Mouse (Mus musculus): ENCODE measurements around the gene Gm28038.

Gene Gm28038

GRCm38 (mm10) chr2:30256616-30257350 lies 24.1 kb upstream of the Gm28038 start:
- no peak for DNase-seq (ENCODE audit: low spot score in 2 of 2)

DNA sequence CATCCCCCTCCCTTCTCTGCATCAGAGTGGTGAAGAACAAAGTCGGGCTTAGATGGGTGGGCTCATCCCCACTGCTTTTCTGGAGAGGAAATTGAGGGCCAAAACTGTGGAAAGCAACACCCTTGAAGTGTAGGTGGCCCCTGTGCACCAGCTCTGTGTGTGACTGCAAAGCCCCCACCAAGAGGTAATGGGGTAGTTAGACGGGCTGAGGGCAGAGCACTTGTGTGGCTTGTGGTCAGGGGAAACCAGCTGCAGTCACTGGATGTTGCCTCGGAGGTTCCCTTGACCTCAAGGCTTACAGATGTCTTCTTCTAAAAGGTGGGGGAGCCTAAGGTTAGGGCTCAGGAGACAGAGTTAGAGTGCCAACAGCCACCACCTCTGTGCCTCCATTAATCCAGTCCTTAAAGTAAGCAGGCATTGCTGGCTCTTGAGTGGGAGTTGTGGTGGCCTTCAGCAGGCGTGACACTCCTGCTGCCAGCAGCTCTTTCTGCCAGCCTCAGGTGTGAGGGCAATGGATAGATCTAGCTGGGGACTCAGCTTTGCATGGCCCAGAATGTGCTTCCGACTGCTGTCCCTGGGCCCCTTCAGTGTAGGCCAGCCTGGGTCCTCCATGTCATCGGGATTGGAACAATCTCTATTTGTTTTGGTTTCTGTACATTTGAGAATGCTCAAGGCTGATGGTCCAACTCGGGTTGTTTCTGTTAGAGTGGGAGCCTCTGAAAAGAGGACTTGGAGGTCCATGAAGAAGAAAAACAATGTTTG lies 23.0 kb upstream of the Gm28038 start:
- peak; percentile 44 to 65 for DNase-seq (ENCODE audit: low spot score in 2 of 2)

- peak in 1 of 2 experiments; percentile 27 for DNase-seq (ENCODE audit: low spot score in 2 of 2)
Observed at GRCm38 (mm10) chr2:30258600-30258999, 22.2 kb upstream of the Gm28038 start.

DNA sequence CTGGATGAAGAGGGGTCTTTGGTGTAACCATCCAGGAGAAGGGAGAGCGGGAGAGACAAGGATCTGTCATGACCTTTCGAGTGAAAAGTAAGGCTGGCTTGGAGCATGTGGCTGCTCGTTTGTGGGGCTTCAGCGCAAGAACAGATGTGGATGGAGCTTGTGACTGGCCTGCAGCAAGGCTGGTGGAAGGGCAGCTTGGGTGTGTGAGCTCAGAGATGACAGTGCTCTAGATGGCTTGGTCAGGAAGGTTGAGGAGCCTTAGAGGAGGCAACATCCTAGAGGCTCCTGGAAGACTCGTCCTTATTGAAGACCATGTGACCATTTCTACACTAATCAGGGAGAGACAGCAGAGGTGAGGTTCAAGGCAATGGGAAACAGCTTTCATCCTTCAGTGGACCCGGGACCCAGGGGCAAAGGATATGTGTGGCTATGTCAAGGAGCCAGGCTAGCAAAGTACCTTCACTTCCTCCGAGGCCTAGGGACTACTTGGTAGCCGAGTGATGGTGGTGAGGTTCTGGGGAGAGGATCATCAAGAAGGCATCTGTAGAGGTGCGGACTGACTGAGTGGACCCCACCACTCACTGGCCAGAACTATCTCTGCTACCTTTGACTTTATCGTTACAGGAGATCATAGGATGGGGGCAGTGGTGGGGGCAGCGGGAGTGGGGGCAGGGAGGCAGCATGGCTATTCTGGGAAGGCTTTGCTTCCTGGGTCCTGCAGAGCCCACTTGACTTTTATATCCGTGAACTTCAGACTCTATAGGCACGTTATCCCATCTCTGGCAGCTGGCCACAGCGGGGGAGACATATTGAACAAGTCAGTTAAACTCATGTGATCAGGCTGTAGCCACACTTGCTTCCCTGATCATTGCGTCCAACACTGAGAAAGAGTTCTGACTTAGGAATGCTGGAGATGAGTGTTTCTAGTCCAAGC lies 21.4 kb upstream of the Gm28038 start:
- no peak for DNase-seq (ENCODE audit: low spot score in 2 of 2)

- no peak for DNase-seq (ENCODE audit: low spot score in 2 of 2)
Observed at GRCm38 (mm10) chr2:30261064-30261736, 19.6 kb upstream of the Gm28038 start.

- DNase-seq (ENCODE audit: low spot score in 2 of 2): no peak
Observed at GRCm38 (mm10) chr2:30261921-30262839, 18.7 kb upstream of the Gm28038 start.

DNA sequence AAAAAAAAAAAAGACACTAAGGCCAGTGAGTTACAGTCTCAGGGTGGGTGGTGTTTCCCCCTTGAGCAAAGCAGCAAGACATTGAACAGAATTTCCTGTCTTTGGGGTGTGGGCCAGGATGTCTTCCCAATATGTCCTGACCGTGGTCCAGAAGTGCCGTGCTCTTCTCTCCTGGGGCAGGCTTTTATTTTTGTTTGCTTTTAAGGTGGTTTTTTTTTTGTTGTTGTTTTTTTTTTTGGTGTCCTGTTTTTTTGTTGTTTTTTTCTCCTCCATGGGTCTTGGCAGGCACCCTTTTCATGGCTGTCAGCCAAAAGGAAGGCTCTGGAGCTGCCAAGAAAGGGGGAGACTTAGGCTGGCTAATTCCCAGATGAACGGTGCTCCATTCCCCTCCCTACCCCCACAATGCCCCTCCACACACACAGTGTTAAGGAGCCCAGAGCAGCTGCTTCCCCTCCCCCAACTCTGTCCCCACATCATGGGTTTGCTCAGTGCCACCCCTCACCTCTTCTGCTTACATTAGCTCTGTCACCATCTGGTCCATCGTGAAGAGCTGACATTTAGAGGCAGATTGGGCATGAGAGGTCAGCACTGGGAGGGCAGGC lies 17.9 kb upstream of the Gm28038 start:
- no peak for DNase-seq (ENCODE audit: low spot score in 2 of 2)

DNA sequence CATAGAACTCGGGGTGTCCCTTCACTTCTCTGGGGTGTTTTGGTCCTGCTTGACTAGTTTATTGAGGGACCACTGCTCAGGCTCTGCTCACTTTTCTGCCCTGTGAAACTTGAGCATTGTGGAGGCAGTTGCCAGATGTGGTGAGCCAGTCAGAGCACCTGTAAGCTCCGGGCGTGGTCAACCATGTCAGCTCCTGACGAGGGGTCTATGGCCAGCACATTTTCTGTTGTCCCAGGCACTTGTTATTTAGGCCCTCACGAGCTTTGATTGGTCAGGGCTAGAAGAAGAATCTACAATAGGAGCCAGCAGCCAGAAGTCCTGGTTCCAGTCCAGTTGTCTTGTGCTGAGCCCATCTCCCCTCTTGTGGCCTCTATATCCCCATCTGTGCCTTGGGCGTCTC lies 17.0 kb upstream of the Gm28038 start:
- no peak for DNase-seq (ENCODE audit: low spot score in 2 of 2)

- DNase-seq (ENCODE audit: low spot score in 2 of 2): no peak
Observed at GRCm38 (mm10) chr2:30264671-30265519, 15.9 kb upstream of the Gm28038 start.

DNA sequence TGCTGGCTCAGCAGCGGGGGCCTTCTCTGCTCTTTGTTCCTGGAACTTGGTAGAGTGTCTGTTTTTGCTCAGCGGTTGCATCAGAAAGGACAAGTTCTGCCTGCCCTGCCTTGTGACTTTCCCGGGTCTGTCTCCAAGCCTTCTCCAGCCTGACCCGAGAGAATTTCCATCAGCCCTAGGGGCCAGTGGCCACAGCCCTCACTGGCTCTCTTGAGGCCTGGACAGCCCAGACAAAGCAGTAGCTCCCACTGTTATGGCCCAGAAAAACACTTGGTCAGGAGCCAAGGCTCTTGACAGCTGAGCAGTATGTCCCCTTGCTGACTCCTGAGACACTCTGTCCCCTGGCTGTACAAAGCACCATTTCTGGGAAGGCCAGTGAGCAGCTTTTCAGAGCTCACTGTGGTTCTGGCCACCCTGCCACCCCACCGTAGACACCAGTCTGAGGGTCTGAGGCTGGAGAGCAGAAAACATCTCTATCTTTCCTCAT lies 15.0 kb upstream of the Gm28038 start, which contains the start of gene Phyhd1:
Phyhd1 (plus strand) TSS at position 437 of the 487 bp plus-strand sequence.
- DNase-seq (ENCODE audit: low spot score in 2 of 2): no peak

GRCm38 (mm10) chr2:30266392-30266941 lies 14.4 kb upstream of the Gm28038 start:
- no peak for DNase-seq (ENCODE audit: low spot score in 2 of 2)

DNA sequence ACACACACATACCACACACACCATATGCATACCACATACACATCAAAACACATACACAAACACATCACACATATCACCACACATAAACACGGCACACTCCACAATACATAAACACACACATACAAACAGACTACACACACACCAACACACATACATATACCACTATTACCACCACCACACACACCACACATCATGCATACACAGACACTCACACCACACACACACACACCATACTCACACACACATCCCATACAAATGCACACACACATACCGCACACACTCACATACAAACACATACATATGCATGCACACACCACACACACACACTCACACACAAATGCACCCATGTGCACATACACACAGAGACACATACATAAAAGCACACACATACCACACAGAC lies 13.4 kb upstream of the Gm28038 start:
- no peak for DNase-seq (ENCODE audit: low spot score in 2 of 2)

DNA sequence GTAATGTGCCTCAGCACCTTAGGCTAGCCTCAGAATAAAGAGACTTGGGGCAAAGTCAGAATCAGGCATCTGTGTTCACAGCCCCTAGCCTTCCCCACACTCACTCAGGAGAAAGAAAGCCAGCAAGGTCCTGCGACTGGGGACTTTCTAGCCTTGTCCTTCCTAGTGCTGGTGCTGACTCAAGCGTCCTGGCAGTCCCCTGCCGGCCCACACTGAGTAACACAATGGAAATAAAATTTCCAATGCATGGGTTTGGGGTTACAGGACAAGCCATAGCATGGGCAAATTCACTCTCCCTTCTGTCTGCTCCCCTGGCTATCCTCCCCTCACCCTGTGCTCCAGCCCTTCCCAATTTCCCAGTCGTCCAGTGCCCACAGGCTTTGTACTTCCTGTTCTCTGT lies 12.5 kb upstream of the Gm28038 start:
- DNase-seq (ENCODE audit: low spot score in 2 of 2): no peak

GRCm38 (mm10) chr2:30269241-30269990 lies 11.4 kb upstream of the Gm28038 start:
- DNase-seq (ENCODE audit: low spot score in 2 of 2): no peak

GRCm38 (mm10) chr2:30270134-30270533 lies 10.7 kb upstream of the Gm28038 start:
- peak; percentile 54 to 62 for DNase-seq (ENCODE audit: low spot score in 2 of 2)

DNA sequence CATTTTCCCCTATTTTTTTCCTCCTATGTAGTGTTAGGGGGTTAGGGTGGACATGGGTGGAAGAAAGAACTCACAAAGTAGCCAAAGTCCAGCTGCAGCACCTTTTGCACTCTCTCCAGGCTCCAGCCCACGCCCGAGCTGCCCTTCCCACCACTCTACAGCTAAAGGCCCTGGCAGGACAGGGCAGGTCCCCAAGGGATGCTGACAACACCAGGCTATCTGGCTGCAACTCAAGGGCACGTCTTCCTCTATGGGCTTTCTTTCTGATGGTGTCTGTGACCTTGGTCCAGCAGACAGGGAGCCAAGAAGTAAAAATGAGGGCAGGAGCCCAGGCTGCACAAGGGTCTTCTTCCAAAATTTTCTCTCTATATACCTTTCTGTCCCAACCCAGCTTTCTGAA lies 808 bp downstream of the Gm28038 start:
- DNase-seq (ENCODE audit: low spot score in 2 of 2): no peak

- DNase-seq (ENCODE audit: low spot score in 2 of 2): no peak
Observed at GRCm38 (mm10) chr2:30283193-30283592, 2.4 kb downstream of the Gm28038 start.

DNA sequence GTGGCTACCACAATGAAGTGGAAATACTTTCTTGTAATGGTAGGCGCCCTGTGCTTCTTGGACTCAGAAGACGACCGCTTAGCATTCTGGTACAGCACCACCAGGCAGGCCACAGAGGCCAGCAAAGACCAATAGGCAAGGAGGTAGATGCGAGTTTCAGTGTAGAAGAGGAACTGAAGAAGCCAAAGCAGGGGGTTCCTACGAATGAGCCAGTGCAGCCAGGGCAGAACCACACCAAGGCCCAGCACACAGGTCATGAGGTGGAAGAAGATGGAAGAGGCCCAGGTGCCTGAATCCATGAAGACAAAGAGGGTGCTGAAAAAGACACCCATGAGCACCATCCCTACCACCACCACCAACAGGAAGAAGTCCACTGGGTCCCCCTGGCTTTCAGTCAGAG lies 4.2 kb downstream of the Gm28038 start:
- no peak for DNase-seq (ENCODE audit: low spot score in 2 of 2)
